Mouse (Mus musculus) heart, adult 9 months (tissue): ENCODE data around the gene Col20a1.

ENCODE experiments used
- DNase-seq, 2 experiments: peaks; one replicate each; pipeline ENCODE4 v3.0.0; 2022; ENCODE audit warnings: low spot score in 2 of 2

The Col20a1 gene

DNA sequence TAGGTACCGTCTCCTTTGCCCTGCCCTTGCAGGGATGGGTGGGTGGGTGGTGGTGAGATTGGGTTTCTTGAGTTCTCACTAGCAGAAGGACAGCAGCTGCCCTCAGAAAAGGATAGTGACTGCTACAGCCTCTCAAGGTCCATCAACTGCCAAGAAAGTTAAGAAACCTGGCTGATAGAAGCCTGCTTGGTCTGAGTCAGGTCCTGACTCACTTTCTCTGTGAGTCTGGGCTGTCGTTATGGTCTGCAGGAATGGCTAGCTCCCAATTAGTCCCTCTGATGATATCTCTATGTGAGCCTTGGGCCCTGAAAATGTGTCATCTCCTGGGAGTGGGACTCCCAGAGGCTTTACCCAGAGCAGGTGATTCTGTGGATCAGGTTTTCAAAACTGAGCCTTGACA is 8.0 kb downstream of the Col20a1 start:
- no peak for DNase-seq

DNA sequence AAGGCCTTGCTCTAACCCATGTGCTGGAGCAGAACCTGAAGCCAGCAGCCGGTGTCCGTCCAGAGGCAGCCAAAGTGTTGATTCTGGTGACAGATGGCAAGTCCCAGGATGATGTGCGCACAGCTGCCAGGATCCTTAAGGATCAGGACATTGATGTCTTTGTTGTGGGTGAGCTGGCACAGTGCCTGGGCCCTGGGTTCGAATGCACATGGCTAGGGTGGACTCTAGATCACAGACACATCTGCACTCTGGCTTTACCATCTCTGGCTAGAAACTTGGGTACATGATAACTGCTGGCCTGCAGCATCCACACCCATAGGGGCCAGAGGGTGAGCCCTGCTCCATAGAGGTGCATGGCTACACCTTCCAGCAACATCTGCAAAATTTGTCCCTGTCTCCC is 9.1 kb downstream of the Col20a1 start:
- no peak for DNase-seq

DNA sequence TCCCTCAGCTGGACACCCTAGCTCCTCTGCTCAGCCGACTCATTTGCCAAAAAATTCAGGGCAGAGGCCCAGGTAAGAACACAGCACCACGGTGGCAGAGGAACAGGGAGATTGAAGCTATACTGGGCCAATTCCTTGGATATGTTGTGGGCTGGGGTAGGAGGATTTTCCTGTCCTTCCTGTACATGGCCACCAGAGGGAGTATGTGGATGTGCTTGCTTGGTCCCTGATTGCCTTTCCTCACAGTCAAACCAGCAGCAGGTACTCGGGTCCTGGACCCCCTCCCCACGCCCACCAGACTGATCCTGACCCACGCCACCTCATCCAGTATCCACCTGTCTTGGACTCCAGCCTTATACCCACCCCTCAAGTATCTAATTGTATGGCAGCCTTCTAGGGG is 10.1 kb downstream of the Col20a1 start:
- peak; percentile 17 to 19 for DNase-seq

DNA sequence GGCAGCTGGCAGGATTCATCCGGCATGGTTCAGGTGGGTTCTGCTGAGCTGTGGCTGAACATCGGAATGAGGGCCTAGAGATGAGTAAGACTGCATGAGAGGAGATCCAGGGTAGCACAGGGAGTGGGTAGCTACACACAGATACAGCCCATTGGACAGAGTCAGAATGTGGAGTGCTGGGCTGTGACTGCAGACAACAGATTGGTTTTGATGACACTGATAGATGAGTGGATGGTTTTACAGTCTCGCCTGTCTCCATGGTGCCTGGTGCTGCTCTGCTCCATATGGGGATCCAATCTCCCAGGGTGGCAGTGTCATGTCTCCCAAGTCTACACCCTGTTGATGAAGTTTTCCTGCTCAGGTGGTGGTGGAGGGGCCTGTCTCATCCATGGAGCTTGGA is 10.6 kb downstream of the Col20a1 start:
- no peak for DNase-seq

DNA sequence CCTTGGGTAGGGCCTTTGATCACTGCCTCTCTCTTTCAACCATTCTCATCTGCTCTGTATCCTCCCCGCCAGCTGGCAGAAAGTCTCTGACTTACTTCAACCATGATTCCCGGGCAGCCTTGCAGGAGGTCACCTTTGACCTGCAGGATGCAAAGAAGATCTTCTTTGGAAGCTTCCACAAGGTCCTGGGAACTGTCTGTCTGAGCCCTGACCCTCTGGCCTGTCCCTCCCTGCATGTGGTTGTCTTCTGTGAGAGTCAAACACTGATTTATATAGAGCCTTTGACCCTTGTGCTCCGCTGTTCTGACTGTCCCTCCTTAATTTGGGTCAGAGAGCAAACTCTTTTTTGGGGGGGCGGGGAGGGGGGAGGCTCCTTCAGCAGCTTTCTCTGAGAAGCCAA is 20.7 kb downstream of the Col20a1 start:
- no peak for DNase-seq

DNA sequence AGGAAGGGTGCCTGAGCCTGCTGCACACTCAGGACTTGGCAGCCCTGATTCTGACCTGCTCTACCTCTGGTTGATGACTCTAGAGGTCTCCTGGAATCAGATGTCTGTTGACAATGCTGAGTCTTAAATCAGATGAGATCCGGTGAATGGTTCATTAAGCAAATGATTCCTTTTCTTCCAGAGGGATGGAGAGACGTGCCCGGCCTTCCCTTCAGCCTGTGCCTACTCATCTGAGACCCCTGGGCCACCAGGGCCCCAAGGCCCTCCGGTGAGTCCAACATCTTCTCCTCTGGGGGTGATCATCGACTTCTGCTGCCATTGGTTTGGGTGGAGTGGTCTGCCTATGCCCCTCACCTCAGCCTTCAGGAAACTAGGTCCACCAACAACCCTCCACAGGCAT is 22.0 kb downstream of the Col20a1 start:
- no peak for DNase-seq

DNA sequence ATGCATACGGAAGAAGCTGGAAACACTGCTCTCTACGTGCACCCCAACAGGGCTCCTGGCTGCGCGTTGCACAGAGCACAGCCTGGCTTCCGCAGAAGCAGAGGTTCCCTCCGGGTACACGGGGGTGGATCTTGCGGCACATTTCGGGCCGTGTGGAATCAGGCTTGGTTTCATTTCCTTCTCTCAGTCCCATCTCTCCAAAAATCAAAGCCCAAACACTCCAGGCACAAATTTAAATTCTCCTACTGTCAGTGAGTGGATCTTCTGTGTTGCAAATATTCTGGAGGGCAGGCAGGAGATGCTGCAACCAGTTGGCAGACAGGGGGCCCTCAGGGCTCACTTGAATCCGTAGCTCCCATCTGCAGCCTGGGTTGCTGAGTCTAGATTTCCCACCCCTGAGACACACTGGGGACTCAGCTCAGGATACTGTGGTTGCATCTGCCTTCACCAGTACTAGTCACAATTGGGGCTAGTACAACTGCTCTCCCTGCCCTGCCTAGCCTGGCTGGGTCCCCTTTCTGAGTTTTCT is 45.1 kb downstream of the Col20a1 start:
- DNase-seq = no peak

DNA sequence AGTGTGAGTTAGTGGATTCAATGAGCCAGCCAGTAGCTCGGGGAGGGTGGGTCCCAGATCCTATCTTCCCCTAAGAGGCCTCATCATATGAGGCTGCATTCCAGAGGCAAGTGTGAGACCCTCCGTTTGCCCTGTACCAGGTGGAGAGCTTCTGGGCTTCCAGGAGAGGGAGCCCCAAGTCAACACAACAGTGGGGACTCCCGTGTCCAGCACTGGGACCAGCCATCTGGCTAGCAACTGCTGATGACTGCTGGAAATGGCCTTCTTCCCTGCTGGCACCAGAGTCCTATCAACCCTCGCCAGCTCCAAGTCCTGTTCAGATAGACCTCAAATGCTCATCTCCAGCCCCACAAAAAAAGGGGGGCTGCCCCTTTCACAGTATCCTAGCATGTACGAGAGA is 46.1 kb downstream of the Col20a1 start:
- DNase-seq = no peak

DNA sequence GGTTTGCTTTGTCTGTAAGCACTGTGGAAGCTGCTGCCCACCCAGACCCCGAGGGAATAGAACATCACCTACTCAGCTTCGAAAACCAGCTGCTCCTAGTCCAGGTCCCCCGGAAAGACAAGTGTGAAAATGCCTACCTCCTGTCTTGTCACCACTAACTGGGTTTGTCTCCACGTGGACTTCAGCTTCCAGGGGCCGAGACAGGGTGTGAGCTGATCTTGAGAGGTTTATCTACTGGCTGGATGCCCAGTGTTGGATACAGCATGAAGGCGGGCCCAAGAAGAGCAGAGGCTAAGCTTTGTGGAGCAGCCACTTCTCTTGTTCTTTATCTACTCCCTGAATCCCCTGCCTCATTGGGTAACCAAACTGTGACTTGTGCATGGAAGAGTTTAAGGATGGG is 47.0 kb downstream of the Col20a1 start:
- peak in 1 of 2 experiments; percentile 20 for DNase-seq

DNA sequence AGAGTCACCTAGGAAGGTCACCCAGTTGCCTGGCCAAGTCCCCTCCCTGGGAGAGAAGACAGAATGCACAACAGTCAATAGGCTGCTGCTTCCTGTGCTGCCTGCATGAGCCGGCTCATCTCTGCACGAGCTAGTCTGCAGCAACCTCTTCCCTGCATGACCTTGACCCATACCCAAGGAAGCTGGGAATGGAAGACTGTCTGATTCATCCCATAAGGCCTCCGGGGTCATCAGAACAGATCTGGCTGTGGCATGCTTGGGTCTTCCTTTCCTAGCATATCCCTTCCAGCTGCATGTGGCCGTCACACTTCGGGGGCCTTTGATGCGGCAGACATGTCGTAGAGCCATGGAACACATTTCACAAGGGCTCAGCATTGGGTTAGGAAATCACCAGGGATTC is 48.9 kb downstream of the Col20a1 start:
- DNase-seq = no peak

DNA sequence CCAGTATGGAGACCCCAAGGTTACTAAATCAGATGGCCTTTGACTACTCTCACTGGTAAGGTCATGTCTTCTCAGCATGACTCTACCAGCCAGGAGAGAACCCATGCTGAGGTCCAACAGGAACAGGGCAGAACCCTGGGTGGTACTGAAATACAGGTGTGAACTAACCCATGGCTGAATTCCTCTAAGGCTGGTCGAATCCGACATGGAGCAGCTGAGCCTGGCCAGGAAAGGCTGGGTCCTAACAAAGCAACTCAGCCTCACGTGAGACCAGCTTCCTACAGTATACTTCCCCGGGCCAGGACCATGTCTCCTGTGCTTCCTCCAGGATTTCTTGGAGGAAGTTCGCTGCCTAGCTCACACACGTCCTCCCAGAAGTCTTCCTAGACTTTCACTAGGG is 50.2 kb downstream of the Col20a1 start:
- no peak for DNase-seq

DNA sequence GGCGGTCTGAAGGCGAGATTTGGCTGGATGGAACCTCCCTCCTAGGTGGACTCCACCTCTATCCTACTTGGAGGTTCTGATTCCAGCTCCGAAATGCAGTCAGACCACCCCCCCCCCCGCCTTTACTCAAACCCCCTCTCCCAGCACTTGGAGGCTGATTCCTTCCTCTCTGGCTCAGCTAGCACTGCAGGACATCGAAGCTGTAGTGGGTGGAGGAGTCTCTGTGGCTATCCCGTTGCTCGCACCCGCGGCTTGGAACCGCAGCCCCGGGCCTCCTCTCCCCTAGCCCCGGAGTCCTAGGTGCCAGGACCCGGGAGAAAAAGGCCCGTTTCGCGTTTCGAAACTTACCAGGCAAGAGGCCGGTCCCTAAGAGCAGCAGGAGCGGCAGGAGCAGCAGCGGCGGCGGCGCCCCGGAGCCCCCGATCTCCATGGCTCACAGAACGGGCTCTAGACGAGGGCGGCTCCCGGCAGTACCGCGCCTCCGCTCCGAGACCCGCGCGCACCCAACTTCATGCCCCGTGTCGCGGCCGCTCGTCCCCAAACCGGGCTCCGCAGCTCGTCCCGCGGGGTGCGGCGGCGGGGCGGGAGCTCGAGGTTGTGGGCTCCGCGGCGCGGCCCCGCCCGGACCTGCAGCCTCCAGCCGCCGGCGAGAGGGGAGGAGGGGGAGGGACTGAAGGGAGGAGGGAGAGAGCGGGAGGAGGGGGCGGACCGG is 52.5 kb downstream of the Col20a1 start:
- no peak for DNase-seq

DNA sequence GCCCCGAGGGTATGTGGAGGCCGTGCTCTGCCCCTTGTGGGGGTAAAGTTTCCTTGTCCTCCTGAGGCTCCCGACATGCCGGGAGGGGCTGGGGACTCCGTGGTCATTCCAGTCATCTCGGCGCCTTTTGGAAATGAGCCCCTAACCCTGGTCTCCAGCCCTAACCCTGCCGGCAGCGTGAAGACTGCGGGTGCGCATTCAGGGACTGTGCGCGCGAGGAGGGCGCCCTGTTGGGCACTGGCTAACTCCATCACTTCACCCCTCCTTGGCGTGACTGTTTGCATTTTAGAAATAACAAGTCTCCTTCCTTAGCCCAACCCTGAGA is 53.0 kb downstream of the Col20a1 start:
- DNase-seq = no peak

DNA sequence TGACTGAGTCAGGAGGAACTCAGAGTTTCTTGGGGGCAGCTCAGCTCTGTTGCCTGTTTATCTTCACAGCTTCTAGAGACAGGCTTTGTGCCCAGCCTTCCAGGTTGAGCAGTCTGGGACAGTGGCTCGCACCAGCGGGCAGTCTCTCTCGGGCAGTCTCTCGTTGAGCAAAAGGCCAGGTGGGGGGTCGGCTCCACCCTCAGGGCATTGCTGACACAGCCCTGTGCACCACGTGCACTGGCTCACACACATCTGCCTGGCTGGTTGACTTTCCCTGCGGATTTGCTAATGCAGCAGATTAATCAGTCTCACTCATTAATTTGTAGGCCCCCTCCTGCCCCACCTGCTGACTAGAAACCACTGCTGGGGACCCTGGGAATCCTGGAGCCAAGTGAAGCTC is 55.6 kb downstream of the Col20a1 start:
- no peak for DNase-seq

DNA sequence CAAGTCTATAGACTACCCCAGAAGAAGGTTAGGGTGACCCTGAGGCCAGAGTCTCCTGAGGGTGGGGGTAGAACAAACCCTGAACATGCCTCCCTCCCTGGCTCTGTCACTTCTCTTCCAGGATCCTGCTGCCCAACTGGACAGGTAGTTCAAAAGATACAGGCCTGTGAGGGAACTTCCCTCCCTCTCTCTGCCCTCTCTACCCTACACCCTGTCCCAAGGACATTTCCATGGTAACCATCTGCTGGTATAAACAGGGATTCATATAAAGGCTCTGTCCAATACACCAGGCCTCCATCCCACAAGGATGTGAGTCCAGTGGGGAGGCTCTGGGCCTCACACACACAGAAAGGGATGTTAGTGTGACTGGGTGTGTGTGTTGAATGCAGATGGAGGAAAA is 56.0 kb downstream of the Col20a1 start:
- no peak for DNase-seq

DNA sequence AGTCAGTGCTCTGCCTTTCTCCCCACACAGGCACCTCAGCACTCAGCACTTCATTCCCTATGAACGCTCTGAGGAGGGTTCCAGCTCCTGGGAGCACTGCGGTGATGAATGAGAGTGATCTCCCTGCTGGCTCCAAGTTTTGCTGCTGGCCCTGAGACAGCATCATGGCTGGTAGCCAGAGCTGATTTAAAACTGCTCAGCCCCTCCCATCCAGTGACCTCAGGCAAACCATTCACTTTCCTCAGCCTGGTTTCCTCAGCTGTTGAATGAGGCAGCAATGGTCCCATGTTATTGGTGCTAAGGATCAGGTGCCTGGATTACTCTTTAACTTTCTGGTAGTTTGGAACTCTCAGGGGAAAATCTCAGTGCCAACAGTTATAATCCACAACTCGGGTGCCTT is 57.1 kb downstream of the Col20a1 start, which contains the start of gene Chrna4:
Chrna4 (minus strand) TSS at position 110 of the 400 bp plus-strand sequence.
- no peak for DNase-seq

DNA sequence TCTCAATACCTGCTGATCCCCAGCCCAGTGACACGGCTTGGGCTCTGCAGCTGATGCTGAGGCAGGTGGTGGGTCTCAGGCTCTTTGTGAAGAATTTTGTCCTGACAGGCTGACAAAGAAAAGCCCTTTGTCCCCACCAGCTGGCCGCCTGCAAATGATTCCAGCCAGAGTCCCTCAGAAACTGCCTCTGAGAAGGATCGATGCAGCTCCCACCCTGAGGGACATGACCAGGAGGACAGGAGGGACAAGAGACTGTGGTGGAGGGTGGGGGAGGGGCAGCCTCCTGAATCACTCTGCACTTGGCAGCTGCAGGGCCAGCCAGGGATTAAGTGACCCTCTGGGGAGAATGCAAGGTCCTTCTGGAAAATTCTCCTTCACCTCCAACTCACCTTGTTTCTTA is 57.7 kb downstream of the Col20a1 start:
- no peak for DNase-seq

DNA sequence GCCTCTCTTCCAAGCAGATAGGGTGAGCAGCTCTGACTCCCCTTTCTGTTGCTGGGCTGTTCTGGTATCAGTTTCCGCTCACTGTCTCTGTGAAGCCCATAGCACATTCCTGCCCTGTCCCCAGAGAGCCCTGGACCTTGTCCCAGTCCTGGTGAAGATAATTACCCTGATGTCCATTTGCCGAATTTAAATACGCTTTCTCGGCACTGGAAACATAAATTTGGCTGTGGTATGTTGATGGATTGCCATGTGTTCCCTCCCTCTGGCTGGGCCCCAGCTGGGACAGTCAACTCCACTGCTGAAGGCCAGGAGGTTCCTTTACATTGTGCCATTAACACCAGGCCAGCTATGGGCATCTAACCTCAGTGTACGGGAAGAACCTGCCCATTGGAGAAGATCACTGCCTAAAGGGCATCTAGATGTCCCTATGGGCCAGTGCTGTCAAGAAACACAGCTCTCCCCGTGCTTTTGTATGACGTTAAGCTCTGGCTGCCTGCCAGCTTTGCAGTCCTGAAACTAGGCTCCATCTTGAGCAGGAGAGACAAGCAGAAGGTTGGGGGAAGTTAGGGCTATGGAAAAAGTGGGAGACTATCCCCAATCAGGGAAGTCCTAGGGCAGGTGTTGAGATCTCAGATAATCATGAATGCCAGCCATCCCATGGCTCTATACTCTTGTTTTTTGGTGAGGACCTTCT is 62.1 kb downstream of the Col20a1 start:
- DNase-seq = no peak

DNA sequence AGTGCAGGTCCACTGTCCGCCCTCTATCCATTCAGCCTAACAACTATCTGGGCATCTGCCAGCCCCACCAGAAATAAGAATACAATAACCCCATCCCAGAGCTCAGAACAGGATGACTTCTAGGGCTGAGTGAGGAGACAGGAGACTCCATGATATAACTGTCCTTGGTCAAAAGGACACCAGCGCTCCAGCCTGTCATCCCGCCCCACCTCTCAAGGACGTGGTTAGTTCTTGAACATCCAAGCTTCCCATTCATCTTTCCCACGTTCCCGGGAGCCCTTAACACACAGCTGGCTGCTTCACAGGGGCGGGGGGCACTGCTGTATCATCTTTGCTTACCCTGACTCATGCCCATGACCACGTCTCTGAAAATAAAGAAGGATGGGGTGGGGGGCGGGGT is 62.7 kb downstream of the Col20a1 start:
- no peak for DNase-seq

DNA sequence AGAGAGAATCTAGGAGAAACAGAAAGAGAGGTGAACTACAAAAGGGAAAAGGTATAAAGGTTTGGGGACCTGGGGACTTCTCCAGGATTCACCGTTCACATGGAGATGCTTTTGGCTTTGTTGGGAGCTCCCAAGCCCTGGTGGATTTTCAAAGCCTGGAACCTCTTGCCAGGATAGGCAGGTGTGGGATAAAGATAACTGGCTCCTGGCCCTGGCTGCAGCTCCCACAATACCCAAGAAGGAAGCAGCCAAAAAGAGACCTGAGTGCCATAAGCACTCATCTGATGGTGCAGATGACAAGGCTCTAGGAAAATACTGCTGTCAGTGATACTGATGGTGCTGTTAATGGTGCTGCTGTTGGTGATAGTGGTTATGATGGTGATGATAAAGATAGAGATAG is 65.8 kb downstream of the Col20a1 start:
- no peak for DNase-seq

DNA sequence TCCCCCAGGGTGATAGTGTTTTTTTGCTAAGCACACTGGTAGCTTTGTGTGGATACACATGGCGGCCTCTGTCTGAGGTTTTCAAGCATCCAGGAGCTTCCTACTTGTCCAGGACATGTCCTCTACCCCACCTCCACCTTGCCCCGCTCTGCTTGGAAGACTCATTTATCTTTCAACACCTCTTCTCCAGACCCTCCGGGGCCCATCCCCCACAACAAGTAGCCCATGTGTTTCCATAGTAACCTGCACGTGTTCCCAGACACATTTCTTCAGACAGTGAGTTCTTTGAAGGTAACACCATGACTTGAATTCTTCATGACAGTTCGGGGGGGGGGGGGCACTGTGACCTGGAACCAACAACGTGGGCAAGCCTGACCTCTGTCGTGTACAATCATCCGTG is 71.0 kb downstream of the Col20a1 start:
- no peak for DNase-seq

DNA sequence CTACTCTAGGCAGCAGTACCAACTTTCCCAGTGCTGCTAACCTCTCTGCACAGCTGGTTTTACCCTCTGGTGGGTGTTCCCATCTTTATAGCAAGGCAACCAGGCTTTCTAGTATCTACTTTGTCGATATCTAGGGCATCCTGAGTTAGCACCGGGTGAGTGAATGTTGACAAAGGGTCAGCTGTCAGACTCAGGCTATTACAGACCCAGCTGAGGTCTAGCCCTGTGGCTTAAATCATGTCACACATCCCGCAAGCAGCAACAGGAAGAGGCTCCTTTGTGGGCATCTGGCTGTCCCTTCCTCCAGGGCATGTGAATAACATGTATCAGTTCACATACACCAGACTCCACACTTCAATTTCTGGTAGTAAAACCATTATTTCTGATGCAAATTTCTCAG is 71.9 kb downstream of the Col20a1 start:
- no peak for DNase-seq

DNA sequence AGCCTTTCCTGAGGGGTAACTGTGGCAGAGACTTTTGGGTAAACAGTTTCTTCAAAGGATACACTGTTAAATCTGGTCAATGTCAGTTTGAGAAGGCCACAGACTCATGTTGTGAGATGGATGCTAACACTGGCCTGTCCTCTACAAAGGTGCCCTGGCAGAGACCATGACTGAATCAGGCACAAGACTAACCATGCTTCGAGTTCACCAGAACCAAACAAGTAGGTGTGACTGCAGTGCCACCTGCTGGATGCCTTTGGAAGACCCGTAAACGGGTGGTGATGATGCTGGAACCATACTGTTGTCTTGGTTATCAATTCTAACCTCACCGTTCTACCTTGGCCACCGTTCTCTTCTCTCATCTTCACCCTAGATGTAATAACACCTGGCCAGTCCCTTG is 73.8 kb downstream of the Col20a1 start:
- peak; percentile 22 to 39 for DNase-seq

DNA sequence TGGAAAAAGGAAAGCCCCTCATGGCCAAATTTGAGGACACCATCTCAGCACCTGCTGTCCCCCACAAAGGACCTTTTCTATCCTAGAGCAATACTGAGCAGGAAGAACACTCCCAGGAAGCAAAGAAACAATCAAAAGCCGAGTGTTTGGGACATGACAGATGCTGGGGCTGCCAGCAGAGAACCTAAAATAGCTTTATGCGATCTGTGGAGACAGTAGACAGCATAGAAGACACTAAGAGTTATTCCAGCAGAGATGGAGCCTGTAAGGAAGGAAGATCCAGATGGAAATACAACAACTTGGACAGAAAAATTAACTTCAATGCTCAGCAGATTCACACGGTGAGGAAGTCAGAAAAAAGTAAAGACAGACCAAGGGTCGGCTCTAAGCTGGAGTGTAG is 79.5 kb downstream of the Col20a1 start:
- no peak for DNase-seq
